Mouse (Mus musculus) brain, embryonic 14.5 days (tissue): ENCODE data around the gene Gls.

ENCODE experiments used
- CTCF ChIP-seq: fragments of 200-500 bp; IDR thresholded peaks from 2 replicates; pipeline ENCODE4 v1.5.1; 2012; ENCODE audit warnings: inconsistent platforms, mild to moderate bottlenecking, moderate library complexity, borderline replicate concordance; ENCODE audit not compliant: insufficient read depth, insufficient read length; ENCODE audit errors: extremely low read depth
- POLR2A ChIP-seq: fragments of 200-500 bp; IDR thresholded peaks from 2 replicates; pipeline ENCODE4 v1.6.1; 2012; ENCODE audit warnings: mild to moderate bottlenecking, inconsistent platforms, borderline replicate concordance; ENCODE audit not compliant: poor library complexity, insufficient read depth, insufficient read length, severe bottlenecking; ENCODE audit errors: extremely low read depth

- peak; percentile 99 for TF ChIP-seq CTCF
- no peak; the same call in 1 of the 2 replicates for TF ChIP-seq POLR2A
Measured at GRCm38 (mm10) chr1:52113666-52114069, 119.4 kb downstream of the Gls start.
